Mouse (Mus musculus): Measurements from ENCODE around the gene Kcnh1. TPM values are rescaled to one million over a fixed set of nuclear protein-coding genes. Genes with fewer than 3 reads are reported as not detected.

The Kcnh1 gene
- polyA plus RNA-seq, 1 experiment from 2014 or later: not detected

DNA sequence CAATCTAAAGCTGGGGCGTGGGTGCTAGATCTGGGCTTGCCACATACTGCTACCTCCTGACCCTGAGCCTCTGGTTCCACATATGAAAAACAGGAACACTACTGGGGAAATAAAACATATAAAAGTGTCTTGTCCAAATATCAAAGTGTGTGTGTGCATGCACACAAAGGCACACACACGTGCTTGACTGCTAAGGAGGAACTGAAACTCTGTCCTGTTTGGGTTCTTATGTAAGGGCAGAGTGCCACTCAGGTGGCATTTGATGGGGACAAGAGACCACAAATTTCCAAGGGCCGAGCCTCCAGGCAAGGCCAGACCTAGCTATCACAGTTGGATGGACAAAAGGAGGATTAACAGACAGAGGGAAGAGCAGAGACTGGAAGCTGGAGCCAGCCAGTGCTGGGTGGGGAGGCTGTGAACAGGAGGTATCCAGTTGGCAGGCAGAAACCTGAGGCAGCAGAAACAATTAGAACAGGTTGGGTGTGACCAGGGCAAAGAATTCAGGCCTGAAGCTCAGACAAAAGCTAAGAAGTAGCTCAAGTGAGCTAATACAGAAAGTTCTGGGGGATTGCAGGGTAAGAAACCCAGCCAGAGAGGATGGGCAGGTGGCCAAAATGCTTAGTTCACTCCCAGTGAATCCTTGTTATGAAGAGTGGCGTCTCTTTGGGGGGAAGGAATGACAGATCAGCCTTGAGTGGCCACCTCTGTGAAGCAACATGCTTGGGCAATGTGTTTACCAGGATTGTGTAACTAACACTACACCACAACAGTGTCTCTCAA, 259.2 kb downstream of the Kcnh1 start:
- TF ChIP-seq EP300 (IDR thresholded peaks at IDR 0.05; ENCODE audit: low read depth): no peak
- no peak for TF ChIP-seq CTCF (IDR thresholded peaks at IDR 0.05; ENCODE audit: low read depth)
- DNase-seq (no peak), ATAC-seq (no peak)
- no peak overlapping the region for H3K9ac ChIP-seq (replicated peaks)
- no peaks in the 10 kb centered on the region for H3K4me1 ChIP-seq (ENCODE audit: insufficient read depth)
- H3K4me2 ChIP-seq (ENCODE audit: low read depth, low read length): no peak overlapping the region
- 39% methylated on average over 4 of the region's 4 CpGs for WGBS (ENCODE audit: insufficient replicate concordance)
- no peak overlapping the region for H3K4me3 ChIP-seq (ENCODE audit: low read depth, low read length)
- peaks cover 10% of the 10 kb centered on the region for H3K27me3 ChIP-seq (ENCODE audit: insufficient read depth, low read length)
- H3K27ac ChIP-seq (ENCODE audit: low read depth): no peak overlapping the region
- no peaks in the 10 kb centered on the region for H3K9me3 ChIP-seq (ENCODE audit: low read length)
- no peaks in the 10 kb centered on the region for H3K36me3 ChIP-seq (replicated peaks; ENCODE audit: insufficient read depth, low read length)

DNA sequence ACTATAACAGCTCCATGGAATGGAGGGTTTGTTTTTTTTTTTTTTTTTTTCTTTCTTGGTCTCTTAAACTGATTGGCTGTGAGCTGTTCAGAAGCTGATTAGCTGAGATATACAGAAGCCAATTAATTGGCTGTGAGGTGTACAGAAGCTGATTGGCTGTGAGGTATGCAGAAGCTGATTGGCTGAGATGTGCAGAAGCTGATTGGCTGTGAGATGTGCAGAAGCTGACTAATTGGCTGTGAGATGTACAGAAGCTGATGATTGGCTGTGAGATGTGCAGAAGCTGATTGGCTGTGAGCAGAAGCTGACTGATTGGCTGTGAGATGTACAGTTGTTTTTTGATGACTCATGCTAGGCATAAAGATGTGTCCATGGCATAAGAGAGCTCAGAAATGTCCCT, 259.9 kb downstream of the Kcnh1 start:
- Histone ChIP-seq H3K9me3 (ENCODE audit: low read length) (no peaks in the 10 kb centered on the region), H3K4me3 (ENCODE audit: low read depth, low read length) (no peak overlapping the region), H3K4me1 (ENCODE audit: insufficient read depth) (no peaks in the 10 kb centered on the region), H3K27ac (ENCODE audit: low read depth) (no peak overlapping the region), H3K36me3 (replicated peaks; ENCODE audit: insufficient read depth, low read length) (no peaks in the 10 kb centered on the region), H3K27me3 (ENCODE audit: insufficient read depth, low read length) (peaks cover 10% of the 10 kb centered on the region), H3K4me2 (ENCODE audit: low read depth, low read length) (no peak overlapping the region), H3K9ac (replicated peaks) (no peak overlapping the region)
- DNase-seq (no peak), ATAC-seq (no peak)
- TF ChIP-seq CTCF (IDR thresholded peaks at IDR 0.05; ENCODE audit: low read depth): no peak
- no peak for TF ChIP-seq EP300 (IDR thresholded peaks at IDR 0.05; ENCODE audit: low read depth)

GRCm38 (mm10) chr1:192451722-192452121, 261.1 kb downstream of the Kcnh1 start:
- WGBS (ENCODE audit: insufficient replicate concordance): 48% methylated on average over 4 of the region's 4 CpGs
- no peak for DNase-seq
- Histone ChIP-seq H3K36me3 (replicated peaks; ENCODE audit: insufficient read depth, low read length) (no peaks in the 10 kb centered on the region), H3K4me2 (ENCODE audit: low read depth, low read length) (no peak overlapping the region), H3K27me3 (ENCODE audit: insufficient read depth, low read length) (peaks cover 10% of the 10 kb centered on the region), H3K27ac (ENCODE audit: low read depth) (no peak overlapping the region), H3K9me3 (ENCODE audit: low read length) (no peaks in the 10 kb centered on the region), H3K9ac (replicated peaks) (no peak overlapping the region), H3K4me1 (ENCODE audit: insufficient read depth) (no peaks in the 10 kb centered on the region), H3K4me3 (ENCODE audit: low read depth, low read length) (no peak overlapping the region)
- TF ChIP-seq EP300 (IDR thresholded peaks at IDR 0.05; ENCODE audit: low read depth) (no peak), CTCF (IDR thresholded peaks at IDR 0.05; ENCODE audit: low read depth) (no peak)
- ATAC-seq: no peak

DNA sequence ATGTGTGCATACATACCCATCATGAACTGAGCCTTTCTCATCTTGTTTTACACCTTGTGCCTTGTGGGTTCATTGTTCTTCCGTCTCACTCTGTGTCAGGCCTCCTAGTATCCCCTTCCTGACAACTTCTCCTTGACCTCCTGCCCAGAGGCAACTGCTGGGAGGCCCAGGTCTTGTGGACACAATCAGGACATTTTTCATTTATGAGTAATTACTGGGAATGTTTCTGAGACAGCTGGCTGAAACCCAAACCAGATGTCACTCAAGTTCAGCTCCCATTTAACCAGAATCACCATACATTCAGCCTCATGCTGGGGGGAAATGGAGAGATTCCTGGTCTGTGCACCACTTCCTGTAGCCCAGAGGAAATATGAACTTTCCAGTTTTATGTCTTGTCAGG, 263.9 kb downstream of the Kcnh1 start:
- Histone ChIP-seq H3K27me3 (ENCODE audit: insufficient read depth, low read length) (0 out of 2 replicates have a peak, but pooled peaks cover 8% of the 10 kb centered on the region), H3K4me3 (ENCODE audit: low read depth, low read length) (no peak overlapping the region), H3K36me3 (replicated peaks; ENCODE audit: insufficient read depth, low read length) (no peaks in the 10 kb centered on the region), H3K27ac (ENCODE audit: low read depth) (no peak overlapping the region), H3K9ac (replicated peaks) (no peak overlapping the region), H3K4me2 (ENCODE audit: low read depth, low read length) (no peak overlapping the region), H3K9me3 (ENCODE audit: low read length) (no peaks in the 10 kb centered on the region), H3K4me1 (ENCODE audit: insufficient read depth) (no peaks in the 10 kb centered on the region)
- TF ChIP-seq EP300 (IDR thresholded peaks at IDR 0.05; ENCODE audit: low read depth) (no peak), CTCF (IDR thresholded peaks at IDR 0.05; ENCODE audit: low read depth) (no peak)
- 50% methylated on average over 1 of the region's 1 CpGs for WGBS (ENCODE audit: insufficient replicate concordance)
- no peak for DNase-seq
- ATAC-seq: no peak

- Histone ChIP-seq H3K27ac (ENCODE audit: low read depth) (no peak overlapping the region), H3K4me2 (ENCODE audit: low read depth, low read length) (no peak overlapping the region), H3K4me3 (ENCODE audit: low read depth, low read length) (no peak overlapping the region), H3K27me3 (ENCODE audit: insufficient read depth, low read length) (0 out of 2 replicates have a peak, but pooled peaks cover 5% of the 10 kb centered on the region), H3K36me3 (replicated peaks; ENCODE audit: insufficient read depth, low read length) (no peaks in the 10 kb centered on the region), H3K9ac (replicated peaks) (no peak overlapping the region), H3K4me1 (ENCODE audit: insufficient read depth) (no peaks in the 10 kb centered on the region), H3K9me3 (ENCODE audit: low read length) (no peaks in the 10 kb centered on the region)
- TF ChIP-seq EP300 (IDR thresholded peaks at IDR 0.05; ENCODE audit: low read depth): no peak
- TF ChIP-seq CTCF (IDR thresholded peaks at IDR 0.05; ENCODE audit: low read depth): no peak
- ATAC-seq (no peak), DNase-seq (no peak)
- 65% methylated on average over 4 of the region's 4 CpGs for WGBS (ENCODE audit: insufficient replicate concordance)
Observed at GRCm38 (mm10) chr1:192454981-192455380, 264.4 kb downstream of the Kcnh1 start.

DNA sequence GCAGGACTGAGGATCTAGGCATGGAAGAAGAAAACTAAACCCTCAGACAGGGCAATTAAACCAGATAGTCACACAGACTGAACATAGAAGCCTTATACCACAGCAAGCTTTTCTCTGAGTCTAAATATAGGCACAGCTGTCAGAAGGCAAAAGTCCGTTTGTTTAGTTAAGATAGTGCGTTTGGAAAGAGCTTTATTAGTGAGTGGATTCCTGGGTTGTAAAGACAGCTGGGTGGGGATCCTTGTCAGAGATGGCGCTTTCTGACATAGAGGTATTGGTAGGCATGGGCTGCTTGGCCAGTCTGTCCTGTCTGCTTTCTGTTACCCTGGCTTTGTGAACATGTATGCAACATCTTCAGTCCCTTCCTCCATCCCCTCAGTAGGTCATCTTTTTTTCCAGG, 266.5 kb downstream of the Kcnh1 start:
- ATAC-seq (no peak), DNase-seq (no peak)
- Histone ChIP-seq H3K36me3 (replicated peaks; ENCODE audit: insufficient read depth, low read length) (no peaks in the 10 kb centered on the region), H3K27me3 (ENCODE audit: insufficient read depth, low read length) (0 out of 2 replicates have a peak, but pooled peaks cover 5% of the 10 kb centered on the region), H3K9ac (replicated peaks) (no peak overlapping the region), H3K4me1 (ENCODE audit: insufficient read depth) (no peaks in the 10 kb centered on the region), H3K4me3 (ENCODE audit: low read depth, low read length) (no peak overlapping the region), H3K4me2 (ENCODE audit: low read depth, low read length) (no peak overlapping the region), H3K27ac (ENCODE audit: low read depth) (no peak overlapping the region), H3K9me3 (ENCODE audit: low read length) (no peaks in the 10 kb centered on the region)
- TF ChIP-seq CTCF (IDR thresholded peaks at IDR 0.05; ENCODE audit: low read depth) (no peak), EP300 (IDR thresholded peaks at IDR 0.05; ENCODE audit: low read depth) (no peak)
- WGBS (ENCODE audit: insufficient replicate concordance): 43% methylated on average over 3 of the region's 3 CpGs

All from liver, postnatal 0 days (tissue).